Mouse (Mus musculus) gastrocnemius, adult 2 months (tissue): ENCODE measurements around the gene Atad2b. TPM values are rescaled to one million over a fixed set of nuclear protein-coding genes. Genes with fewer than 3 reads are reported as not detected.
"Not testable (repeated sequence)": the region's sequence is repeated elsewhere in the genome, so short reads cannot be mapped to it uniquely, and the experiment has no call there.

ENCODE experiments used
- DNase-seq: peaks from one replicate; pipeline ENCODE4 v3.0.0; 2022
- H3K27ac ChIP-seq: fragments of 200-600 bp; 2 replicates; pipeline ENCODE4 v1.8.1; 2022; ENCODE audit warnings: mild to moderate bottlenecking
- H3K4me3 ChIP-seq: fragments of 200-600 bp; 2 replicates; pipeline ENCODE4 v1.8.1; 2022; ENCODE audit warnings: mild to moderate bottlenecking, moderate library complexity
- CTCF ChIP-seq: fragments of 200-600 bp; IDR thresholded peaks from 2 replicates; pipeline ENCODE4 v1.8.1; 2022; ENCODE audit warnings: antibody characterized with exemption, mild to moderate bottlenecking, moderate library complexity
- intact Hi-C: fragments of 180-260 bp; cut with DNase I; formaldehyde crosslinking; loops from one replicate; pipeline ENCODE4 v1.15.1; 2025
- total RNA-seq, 2 experiments: library from RNA; stranded (reverse); gene quantifications; 2 replicates each; pipeline ENCODE4 v1.2.3; 2021

Gene Atad2b
- total RNA-seq, 2 experiments from 2014 or later: 15.0 to 16.6 TPM

DNA sequence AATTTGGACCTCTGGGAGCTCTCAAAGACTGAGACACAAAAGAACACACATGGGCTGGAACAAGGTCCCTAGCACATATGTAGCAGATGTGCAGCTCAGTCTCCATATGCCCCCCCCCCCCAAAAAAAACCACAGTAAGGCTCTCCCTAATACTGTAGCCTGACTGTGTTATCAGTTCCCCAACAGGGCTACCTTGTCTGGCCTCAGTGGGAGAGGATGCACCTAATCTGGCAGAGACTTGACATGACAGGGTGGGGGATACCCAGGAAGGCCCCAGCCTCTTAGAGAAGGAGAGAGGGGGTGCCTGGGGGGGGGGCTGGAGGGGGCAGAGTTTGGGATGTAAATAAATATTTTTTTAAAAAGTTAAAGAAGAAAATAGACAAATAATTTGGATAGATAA lies 28.4 kb upstream of the Atad2b start:
- intact Hi-C loops: no loop called here
- TF ChIP-seq CTCF: no peak
- no peak for DNase-seq

DNA sequence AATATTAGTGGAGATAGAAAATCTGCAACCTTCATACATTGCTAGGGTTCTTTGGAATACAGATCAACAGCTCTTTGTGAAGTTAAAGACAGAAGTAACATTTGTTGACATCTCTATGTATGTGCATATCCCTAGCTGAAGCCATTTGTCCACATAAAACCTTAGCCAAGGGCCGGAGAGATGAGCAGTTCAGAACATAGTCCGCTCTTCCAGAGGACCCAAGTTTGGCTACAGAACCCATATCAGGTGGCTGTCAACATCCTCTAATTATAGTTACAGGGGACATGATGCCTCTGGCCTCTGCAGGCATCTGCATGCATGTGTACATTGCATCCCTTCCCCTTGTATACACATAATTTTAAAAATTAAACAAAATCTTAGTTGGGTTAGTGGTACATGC lies 27.9 kb upstream of the Atad2b start:
- Histone ChIP-seq H3K27ac (peak overlapping the region; percentile 77), H3K4me3 (no peak overlapping the region)
- intact Hi-C loops: no loop called here
- TF ChIP-seq CTCF: no peak
- DNase-seq: peak; percentile 38

More for the DNA sequence above, 28.4 kb upstream of the Atad2b start:
- Histone ChIP-seq H3K27ac (peak overlapping the region; percentile 77), H3K4me3 (no peak overlapping the region)

DNA sequence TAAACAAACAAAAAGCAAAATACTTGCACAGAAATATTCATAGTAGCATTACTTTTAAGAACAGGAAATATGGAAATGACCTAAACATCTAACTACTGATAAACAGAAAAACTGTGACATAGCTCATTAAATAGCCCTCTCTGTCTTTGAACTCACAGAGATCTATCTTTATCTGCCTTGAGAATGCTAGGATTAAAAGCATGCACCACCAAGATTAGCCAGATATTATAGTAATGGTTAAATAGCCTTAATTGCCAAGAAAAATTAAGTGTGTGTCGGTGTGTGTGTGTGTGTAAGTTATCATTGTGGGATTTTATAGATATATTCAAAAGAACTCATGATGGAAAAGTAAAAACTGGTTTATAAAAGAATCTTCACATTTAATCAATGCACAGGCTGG lies 27.3 kb upstream of the Atad2b start:
- TF ChIP-seq CTCF: no peak
- Histone ChIP-seq H3K4me3 (no peak overlapping the region), H3K27ac (peak overlapping the region; percentile 77)
- no peak for DNase-seq
- intact Hi-C loops: no loop called here

DNA sequence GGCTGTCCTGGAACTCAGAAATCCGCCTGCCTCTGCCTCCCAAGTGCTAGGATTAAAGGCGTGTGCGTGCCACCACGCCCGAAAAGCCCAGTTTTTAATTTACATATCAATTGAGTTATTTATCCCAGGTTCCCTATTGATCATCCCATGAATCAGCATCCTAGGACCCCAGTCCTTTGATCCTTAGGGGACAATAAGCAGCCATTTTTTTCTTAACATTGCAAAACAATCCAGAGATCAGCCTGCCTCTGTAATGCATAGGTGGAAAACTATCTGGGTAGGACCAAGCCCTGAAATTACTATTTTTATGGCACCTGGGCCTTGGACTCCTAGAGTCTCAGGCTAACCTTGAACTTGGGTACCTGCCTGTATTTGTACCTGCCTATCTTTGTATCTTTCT lies 19.1 kb upstream of the Atad2b start:
- no peak for DNase-seq

DNA sequence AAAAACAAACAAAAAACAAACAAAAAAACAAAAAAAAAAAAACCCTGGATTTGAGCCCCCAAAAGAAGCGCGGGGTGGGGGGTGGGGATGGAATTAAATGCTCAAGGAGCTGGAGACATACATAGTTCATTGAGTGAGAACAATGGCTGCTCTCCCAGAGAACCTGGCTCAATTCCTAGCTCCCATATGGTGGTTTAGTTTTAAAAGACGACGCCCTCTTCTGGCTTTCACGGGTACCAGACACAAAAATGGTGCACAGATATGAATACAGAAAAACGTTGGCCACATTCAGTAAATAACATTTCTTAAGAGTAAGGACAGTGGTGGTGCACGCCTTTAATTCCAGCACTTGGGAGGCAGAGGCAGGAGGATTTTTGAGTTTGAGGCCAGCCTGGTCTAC lies 11.2 kb upstream of the Atad2b start:
- Histone ChIP-seq H3K27ac (no peak overlapping the region), H3K4me3 (peak overlapping the region; percentile 83; the same call in 1 of the 2 replicates)
- DNase-seq: no peak
- no peak for TF ChIP-seq CTCF
- intact Hi-C loops: no loop called here

More for the DNA sequence above, 19.1 kb upstream of the Atad2b start:
- H3K4me3 ChIP-seq: no peak overlapping the region
- intact Hi-C loops: no loop called here
- H3K27ac ChIP-seq: no peak overlapping the region
- no peak for TF ChIP-seq CTCF

DNA sequence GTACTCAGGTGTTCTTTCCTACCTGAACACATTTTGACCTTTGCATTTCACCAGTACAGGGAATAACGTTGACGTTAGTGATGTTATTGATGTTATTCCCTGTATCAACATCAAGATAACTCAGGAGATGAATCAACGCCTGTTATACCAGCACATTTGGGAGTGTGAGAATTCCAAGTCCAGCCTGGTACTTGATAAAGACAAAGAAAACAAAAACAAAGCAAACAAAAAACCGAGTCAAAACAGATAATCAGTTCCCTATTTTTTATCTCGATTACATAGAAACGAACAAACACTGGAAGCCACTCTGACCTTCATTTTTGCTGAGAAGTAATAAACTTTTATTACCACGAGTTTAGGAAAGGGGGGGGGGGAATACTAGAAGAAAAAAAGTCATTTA lies 10.7 kb upstream of the Atad2b start:
- no peak for DNase-seq
- Histone ChIP-seq H3K27ac (peak overlapping the region; percentile 100), H3K4me3 (peak overlapping the region; percentile 83)
- intact Hi-C loops: no loop called here
- no peak for TF ChIP-seq CTCF

DNA sequence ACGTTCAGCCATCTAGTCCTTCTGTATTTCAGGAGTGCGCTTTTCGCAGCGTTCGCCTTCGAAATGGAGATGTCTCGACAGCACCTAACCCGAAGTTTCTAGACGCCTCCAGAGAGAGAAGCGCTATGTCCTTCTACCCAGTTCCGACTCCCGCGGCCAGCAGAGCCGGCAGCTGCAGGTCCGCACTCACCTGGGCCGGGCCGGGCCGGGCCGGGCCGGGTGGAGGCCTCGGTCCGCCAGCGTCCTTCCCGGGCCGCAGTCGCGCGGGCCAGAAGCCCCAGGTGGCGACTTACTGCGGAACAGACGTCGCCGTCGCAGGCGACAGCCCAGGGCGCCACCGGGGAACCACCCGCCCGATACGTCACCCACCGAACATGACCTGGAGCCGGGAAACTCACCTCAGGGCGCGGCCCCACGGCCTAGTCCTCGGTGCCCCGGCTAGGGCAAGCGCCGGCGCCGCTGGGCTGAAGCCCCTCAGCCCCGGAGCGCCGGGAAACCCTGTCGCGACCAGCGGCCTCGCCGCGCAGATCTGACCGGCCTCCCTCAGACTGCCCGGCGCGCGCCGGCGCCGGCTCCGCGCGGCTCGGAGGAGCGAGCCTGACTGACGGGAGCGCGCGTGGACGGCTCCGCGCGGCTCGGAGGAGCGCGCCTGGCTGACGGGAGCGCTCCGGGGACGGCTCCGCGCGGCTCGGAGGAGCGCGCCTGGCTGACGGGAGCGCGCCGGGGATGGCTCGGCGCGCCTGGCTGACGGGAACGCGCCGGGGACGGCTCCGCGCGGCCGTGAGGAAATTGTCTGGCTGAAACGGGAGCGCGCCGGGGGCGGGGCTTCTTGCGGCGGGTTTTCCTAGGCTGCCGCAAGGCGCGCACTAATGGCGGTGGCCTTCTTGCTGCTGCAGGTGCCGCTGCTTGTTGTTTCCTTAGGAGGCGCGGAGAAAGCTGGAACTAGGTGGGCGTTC lies 9.9 kb upstream of the Atad2b start, which contains the start of gene Ubxn2a:
Ubxn2a (minus strand) TSS at position 755 of the 956 bp plus-strand sequence.
- peak; percentile 98 for DNase-seq
- intact Hi-C loops: no loop called here
- Histone ChIP-seq H3K4me3 (peak within 1 kb of the TSS; percentile 83), H3K27ac (peak within 1 kb of the TSS; percentile 100)
- TF ChIP-seq CTCF: peak; percentile 52

DNA sequence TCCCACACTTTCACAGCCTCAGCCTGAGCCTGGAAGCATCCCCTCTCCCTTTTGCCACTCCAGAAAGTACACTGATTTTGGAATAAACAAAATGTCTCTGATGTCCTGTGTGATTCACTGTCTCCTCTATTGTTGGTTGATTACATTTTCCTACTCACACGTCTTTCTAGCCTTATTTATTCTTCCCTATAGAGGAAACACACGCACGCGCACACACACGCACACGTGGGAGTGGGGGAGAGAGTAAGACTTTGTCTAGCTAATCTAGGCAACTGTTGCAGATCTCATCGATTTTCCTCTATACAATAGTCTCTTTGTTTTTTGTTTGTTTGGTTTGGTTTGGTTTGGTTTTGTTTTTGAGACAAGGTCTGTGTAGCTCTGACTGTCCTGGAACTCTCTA lies 8.8 kb upstream of the Atad2b start:
- intact Hi-C loops: no loop called here
- no peak for DNase-seq
- Histone ChIP-seq H3K27ac (no peak overlapping the region; the same call in 1 of the 2 replicates), H3K4me3 (no peak overlapping the region)
- TF ChIP-seq CTCF: no peak

DNA sequence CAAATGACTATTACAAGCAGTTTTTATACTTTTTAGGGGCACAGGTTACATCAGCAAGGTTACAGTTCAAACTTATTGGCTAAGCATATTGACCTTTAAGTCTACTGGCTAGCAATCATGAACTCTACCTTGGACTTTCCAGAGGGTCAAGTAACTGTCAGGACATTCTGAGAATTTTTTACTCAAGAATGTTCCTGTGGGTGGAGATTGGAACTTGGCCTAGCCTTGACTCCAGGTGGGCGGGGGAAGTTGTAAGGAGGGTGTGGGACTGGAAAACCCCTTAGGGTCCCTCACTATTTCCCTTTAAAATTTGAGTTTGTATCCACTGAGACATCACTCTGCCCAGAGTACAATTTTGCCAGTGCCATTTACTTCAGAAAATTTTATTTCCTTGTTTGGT lies 6.7 kb upstream of the Atad2b start:
- DNase-seq, H3K4me3 ChIP-seq, intact Hi-C loops, H3K27ac ChIP-seq: not testable (repeated sequence)

DNA sequence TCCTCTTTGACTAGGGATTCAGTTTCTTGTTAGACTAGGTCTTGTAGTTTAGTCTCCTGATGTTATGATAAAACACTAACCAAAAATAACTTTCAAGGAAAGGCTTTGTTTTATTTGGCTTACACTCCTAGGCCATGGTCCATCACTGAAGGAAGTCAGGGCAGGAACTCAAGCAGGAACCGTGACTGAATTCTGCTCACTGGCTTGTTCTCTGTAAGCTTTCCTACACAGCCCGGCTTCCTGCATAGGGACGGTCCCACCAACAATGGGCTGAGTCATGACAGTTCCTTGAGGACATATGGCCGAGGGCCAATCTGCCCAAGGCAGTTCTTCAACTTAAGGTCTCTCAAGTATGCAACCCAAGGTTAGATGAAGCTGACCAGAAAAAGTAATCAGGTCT lies 5.4 kb upstream of the Atad2b start:
- Histone ChIP-seq H3K4me3 (no peak overlapping the region), H3K27ac (peak overlapping the region; percentile 54)
- intact Hi-C loops: no loop called here
- TF ChIP-seq CTCF: no peak
- DNase-seq: no peak

DNA sequence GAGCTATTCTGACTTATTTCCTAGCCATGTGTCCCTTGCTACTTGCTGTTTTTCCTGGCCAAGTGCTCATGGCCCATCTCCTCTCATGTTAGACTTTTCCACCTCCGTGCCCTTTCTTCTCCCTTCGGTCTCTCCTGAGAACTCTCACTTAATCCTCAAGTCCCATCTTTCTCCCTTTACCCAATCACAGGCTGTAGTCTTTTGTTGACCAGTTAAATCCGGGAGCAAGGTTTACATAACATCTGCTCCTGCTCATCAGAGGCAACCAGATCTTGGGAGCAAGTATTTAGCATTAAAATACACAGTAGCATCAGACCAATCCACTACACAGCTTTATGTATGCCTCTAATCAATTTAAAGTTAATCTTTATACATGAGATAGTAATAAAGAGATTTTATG lies 2.7 kb upstream of the Atad2b start:
- intact Hi-C loops: no loop called here
- Histone ChIP-seq H3K4me3 (no peak overlapping the region), H3K27ac (no peak overlapping the region)
- TF ChIP-seq CTCF: no peak
- no peak for DNase-seq

DNA sequence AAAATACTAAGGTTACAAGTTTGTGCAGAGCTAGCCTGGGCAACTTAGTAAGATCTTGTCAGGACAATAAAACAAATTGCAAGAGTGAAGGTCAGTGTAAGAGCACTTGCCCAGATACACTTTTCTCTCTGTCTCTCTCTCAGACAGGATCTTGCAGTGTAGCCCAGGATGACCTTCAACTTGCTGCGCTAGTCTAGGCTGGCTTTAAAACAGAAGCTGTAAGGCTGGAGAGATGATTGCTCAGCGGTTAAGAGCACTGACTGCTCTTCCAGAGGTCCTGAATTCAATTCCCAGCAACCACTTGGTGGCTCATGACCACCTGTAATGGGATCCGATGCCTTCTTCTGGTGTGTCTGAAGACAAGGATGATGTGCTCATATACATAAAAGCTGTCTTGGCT lies 2.2 kb upstream of the Atad2b start:
- no peak overlapping the region for H3K4me3 ChIP-seq
- H3K27ac ChIP-seq: no peak overlapping the region
- no peak for TF ChIP-seq CTCF
- DNase-seq: no peak
- intact Hi-C loops: loop anchor here (5.0 kb wide), 2 partner anchors 38 to 73 kb away; partner anchors contain the start of genes Fkbp1b and Wdcp

DNA sequence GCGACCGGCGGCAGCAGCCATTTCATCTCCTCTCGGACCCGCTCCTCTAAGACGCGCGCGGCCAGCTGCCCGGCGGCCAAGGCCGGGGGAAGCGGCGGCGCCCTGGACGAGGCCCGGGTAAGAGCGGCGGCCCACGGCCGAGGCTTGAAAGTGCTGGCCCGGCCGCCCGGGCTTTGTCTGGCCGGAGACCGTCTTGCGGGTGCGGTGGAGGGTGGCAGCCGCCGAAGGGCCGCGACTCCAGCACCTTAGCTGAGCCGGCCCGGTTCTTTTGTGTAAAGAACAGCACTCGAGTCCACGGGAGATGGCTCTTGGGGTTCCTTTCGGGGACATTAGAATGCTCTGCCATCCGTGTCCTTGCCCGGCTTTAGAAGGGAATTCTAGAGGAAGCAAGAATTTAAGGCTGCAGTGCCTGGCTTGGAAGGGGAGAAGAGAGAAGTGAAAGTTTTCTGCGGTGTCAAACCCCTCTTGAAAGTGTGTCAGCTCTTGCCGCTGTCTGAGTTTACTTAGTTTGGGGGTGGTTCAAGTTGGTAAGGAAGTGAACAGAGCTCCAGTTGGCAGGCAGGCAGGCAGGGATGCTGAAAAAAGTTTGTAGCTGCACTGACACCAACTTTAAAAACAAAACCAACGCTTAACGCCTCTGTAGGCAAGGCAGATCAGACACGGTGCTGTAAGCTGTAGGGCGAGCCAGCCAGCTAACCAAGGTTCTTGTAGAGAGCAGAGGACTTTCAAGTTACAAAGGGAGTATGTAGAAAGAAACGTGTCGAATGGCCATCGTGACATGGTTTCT lies 845 bp downstream of the Atad2b start:
- Histone ChIP-seq H3K27ac (peak overlapping the region; percentile 99), H3K4me3 (peak overlapping the region; percentile 96)
- intact Hi-C loops: loop anchor here (5.0 kb wide), 2 partner anchors 41 to 76 kb away; partner anchors contain the start of genes Fkbp1b and Wdcp
- peak; percentile 77 for DNase-seq
- TF ChIP-seq CTCF: no peak
